Mouse (Mus musculus): ENCODE data around the gene Rrp1.

DNA sequence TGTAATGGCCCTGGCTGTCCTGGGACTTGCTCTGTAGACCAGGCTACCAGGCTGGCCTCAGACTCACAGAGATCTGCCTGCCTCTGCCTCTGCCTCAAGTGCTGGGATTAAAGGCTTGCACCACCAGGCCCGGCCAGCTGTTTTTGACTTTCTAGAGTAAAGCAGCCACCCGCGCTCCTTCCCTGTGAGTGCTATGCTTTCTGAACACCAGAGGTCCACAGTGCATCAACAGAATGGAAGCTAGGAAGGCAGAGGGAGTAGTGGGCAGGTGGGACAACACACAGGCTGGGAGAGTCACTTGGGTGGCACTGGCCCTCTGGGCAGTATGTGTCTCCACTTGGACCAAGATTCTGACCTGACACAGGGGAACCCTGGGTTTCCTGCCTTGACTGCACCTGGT is 17.5 kb downstream of the Rrp1 start:
- TF ChIP-seq CTCF (IDR thresholded peaks at IDR 0.05; ENCODE audit: low read depth, low read length): peak; percentile 5
- TF ChIP-seq EP300 (IDR thresholded peaks at IDR 0.05; ENCODE audit: insufficient read depth, low read depth, low read length): no peak

Data from ES-Bruce4 (cell line).